Mouse (Mus musculus) ES-Bruce4 (cell line): Measurements from ENCODE around the gene Six2. TPM values are rescaled to one million over a fixed set of nuclear protein-coding genes. Genes with fewer than 3 reads are reported as not detected.

Experiments used
- H3K27ac ChIP-seq: 2 replicates; pipeline ENCODE4 v1.5.1; 2012; ENCODE audit warnings: low read length, inconsistent platforms; ENCODE audit not compliant: insufficient read depth
- H3K27me3 ChIP-seq: 2 replicates; pipeline ENCODE4 v1.6.1; 2012; ENCODE audit warnings: mild to moderate bottlenecking, low read length, inconsistent platforms; ENCODE audit not compliant: control insufficient read depth, poor library complexity, insufficient read depth, severe bottlenecking
- H3K36me3 ChIP-seq: 2 replicates; pipeline ENCODE4 v1.6.1; 2012; ENCODE audit warnings: inconsistent platforms, mild to moderate bottlenecking, low read length, moderate library complexity; ENCODE audit not compliant: control insufficient read depth, poor library complexity, insufficient read depth, severe bottlenecking
- H3K4me1 ChIP-seq: one replicate; pipeline ENCODE4 v1.8.1; 2011; ENCODE audit warnings: low read length; ENCODE audit not compliant: control insufficient read depth, insufficient read depth
- H3K4me3 ChIP-seq: 2 replicates; pipeline ENCODE4 v1.5.1; 2011; ENCODE audit warnings: low read depth, mild to moderate bottlenecking, low read length
- H3K9ac ChIP-seq: 2 replicates; pipeline ENCODE4 v1.6.1; 2012; ENCODE audit warnings: low read depth, mild to moderate bottlenecking, inconsistent platforms; ENCODE audit not compliant: poor library complexity, severe bottlenecking
- H3K9me3 ChIP-seq: replicated peaks from 2 replicates; pipeline ENCODE4 v1.6.1; 2012; ENCODE audit warnings: mild to moderate bottlenecking, low read length, inconsistent platforms; ENCODE audit not compliant: control insufficient read depth, poor library complexity, insufficient read depth, severe bottlenecking
- CTCF ChIP-seq: IDR thresholded peaks from one replicate; pipeline ENCODE4 v1.8.1; 2011; ENCODE audit warnings: low read depth, low read length
- EP300 ChIP-seq: IDR thresholded peaks from 2 replicates; pipeline ENCODE4 v1.6.1; 2011; ENCODE audit warnings: low read depth, low read length; ENCODE audit not compliant: insufficient read depth
- POLR2A ChIP-seq: IDR thresholded peaks from one replicate; pipeline ENCODE4 v1.8.1; 2011; ENCODE audit warnings: low read length; ENCODE audit not compliant: insufficient read depth
- polyA plus RNA-seq: library from polyadenylated mRNA; stranded (reverse); fragments of >200 nt; gene quantifications from 2 replicates; pipeline ENCODE4 v1.2.4, GENCODE M21; 2011; ENCODE audit warnings: low read depth; ENCODE audit not compliant: missing spikeins, insufficient read depth, insufficient read length

Six2 gene
- polyA plus RNA-seq, 1 experiment, result 0.46 TPM

DNA sequence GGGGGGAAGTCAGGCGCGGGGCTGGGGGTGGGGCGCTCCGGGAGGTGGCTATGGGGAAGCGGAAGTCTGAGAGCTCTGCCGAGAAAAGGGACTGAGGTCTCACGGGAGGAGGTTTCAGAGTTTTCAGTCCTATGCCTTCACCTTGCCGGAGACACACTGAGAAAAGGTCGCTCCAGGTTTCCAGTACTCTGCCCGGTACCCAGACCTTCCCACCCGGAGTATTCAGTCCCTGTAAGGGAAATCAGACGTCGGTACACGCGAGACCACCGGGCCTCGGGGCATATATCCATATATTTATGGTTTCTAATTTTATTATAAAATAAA is 4.1 kb downstream of the Six2 start:
- no peaks in the 10 kb centered on the region for H3K4me1 ChIP-seq
- TF ChIP-seq CTCF, result no peak
- no peak for TF ChIP-seq EP300
- no peak for TF ChIP-seq POLR2A
- H3K27me3 ChIP-seq, result peaks cover 55% of the 10 kb centered on the region
- no peaks in the 10 kb centered on the region for H3K36me3 ChIP-seq
- H3K9me3 ChIP-seq, result no peaks in the 10 kb centered on the region
- no peak overlapping the region for H3K9ac ChIP-seq
- H3K27ac ChIP-seq, result no peak overlapping the region
- H3K4me3 ChIP-seq, result no peak overlapping the region

DNA sequence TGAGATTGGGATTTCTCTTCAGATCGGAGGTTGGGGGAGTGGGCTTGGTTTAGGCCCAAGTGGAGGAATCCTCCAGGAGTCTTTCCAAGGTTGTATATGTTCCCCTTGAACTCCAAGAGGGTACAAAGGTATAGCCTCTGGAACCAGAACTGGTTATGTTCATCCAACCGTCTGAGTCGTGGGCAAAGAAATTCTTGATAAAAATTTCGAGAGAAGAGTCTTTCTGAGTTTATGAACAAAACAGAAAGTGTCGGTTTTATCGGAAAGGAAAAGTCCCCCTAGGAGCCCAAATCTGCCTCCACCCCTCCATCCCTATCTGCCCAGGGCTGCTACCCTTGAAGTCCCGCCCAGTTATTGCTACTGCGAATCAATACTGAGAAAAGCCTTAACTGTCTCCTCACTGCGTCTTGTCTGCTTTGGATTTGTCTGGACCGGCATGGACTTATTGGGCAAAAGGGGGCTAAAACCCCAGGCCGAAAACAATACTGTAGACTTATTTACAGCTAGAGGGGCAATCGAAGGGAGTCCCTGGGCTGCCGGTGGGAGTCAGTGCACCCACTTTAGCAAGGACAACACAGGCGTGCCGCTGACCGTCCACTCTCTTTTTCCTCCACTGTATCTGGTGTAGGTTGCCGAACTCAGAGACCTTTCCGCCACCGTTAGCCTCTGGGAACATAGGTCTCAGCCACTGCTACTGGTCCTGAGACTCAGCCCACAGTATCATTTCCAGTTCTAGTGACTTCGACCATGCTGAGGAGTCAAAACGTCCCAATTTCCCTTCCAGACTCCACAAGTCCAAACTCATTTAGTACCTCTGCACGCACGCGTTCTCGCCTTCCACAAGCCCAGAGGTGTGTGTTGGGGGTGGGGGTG is 4.7 kb downstream of the Six2 start:
- no peak overlapping the region for H3K27ac ChIP-seq
- no peaks in the 10 kb centered on the region for H3K4me1 ChIP-seq
- no peaks in the 10 kb centered on the region for H3K36me3 ChIP-seq
- no peak overlapping the region for H3K4me3 ChIP-seq
- no peaks in the 10 kb centered on the region for H3K9me3 ChIP-seq
- TF ChIP-seq CTCF (no peak), EP300 (no peak), POLR2A (no peak)
- H3K27me3 ChIP-seq, result peaks cover 49% of the 10 kb centered on the region
- no peak overlapping the region for H3K9ac ChIP-seq

DNA sequence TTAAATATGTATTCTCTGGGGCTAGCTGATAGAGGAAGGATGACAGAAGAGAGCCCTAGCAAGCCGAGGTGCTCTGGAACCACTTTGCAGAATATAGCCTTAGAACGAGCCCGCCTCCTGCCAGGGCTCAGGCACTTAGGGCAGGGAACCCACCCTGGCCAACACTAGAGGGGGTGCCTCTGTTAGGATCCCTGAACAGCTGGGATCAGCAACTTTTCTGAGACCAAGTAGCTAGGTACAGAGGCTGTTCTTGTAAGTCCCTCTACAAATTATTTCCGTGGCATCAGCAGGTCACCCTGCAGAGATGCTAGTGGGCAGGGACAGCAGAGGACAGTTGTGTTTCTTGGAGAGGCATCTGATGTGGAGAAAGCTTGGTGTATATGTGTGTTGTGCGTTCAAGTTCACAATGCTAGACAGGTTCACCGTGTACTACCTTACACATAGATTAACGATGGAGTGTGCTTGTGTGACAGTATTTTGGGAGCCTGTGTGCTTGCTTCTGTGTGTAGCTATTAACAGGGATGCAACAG is 5.8 kb downstream of the Six2 start:
- Histone ChIP-seq H3K36me3 (no peaks in the 10 kb centered on the region), H3K9me3 (no peaks in the 10 kb centered on the region), H3K27me3 (peaks cover 41% of the 10 kb centered on the region), H3K27ac (no peak overlapping the region), H3K4me3 (no peak overlapping the region), H3K9ac (no peak overlapping the region), H3K4me1 (no peaks in the 10 kb centered on the region)
- TF ChIP-seq POLR2A, result no peak
- TF ChIP-seq EP300, result no peak
- TF ChIP-seq CTCF, result no peak

DNA sequence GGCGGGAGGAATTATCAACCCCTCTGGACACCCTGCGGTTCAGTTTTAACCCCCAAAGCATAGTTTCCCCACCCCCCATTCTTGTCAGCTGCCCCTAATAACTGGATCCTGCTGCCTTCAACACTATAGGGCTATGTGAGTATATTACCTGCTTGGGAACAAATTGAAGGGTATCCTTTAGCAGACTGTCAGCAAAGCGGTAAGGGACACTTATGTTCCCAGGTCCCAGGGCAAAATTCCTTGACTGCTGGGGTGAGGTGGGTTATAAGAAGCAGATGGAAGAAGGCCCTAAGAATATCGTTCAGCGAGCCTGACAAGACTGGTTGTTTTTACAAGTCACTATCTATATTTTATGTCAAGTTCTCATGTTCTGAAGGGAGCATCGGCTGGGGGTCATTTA is 6.3 kb downstream of the Six2 start:
- peaks cover 36% of the 10 kb centered on the region for H3K27me3 ChIP-seq
- no peaks in the 10 kb centered on the region for H3K4me1 ChIP-seq
- H3K4me3 ChIP-seq, result no peak overlapping the region
- H3K9me3 ChIP-seq, result no peaks in the 10 kb centered on the region
- H3K36me3 ChIP-seq, result no peaks in the 10 kb centered on the region
- TF ChIP-seq CTCF, result no peak
- no peak for TF ChIP-seq POLR2A
- no peak for TF ChIP-seq EP300
- H3K27ac ChIP-seq, result no peak overlapping the region
- H3K9ac ChIP-seq, result no peak overlapping the region

DNA sequence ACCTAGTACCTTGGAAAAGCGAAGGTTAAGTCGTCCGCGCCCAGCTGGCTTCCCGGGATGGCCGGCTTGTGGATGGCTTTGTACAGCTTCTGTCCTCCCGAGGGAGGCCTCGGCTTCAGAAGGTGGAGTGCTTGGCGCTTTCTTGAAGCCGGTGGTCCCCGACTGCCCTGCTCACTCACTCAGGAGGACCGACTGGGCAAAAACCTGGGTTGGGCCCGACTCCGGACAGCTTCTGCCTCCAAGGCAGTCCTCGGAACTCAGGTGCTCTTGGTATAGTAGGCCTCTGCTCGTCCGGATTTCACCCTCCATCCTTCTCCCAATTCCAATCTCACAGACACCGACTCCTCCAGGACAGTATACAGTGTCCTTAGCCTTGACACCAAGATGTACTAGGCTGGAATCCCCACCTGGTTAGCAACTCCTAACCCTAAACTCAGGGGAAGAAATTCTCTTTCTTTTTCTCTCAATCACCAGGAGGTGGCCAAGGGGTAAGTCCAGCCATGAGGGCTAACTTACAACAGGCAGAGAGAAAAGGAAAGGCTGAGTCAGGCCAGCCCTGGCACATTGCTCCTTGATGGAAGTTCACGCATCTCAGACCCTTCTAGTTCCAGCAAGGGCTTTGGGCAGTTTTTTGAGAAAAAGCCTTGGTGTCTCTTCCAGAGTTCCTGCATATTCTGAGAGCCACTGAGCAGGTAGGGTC is 7.1 kb downstream of the Six2 start:
- Histone ChIP-seq H3K9me3 (no peaks in the 10 kb centered on the region), H3K9ac (no peak overlapping the region), H3K36me3 (no peaks in the 10 kb centered on the region), H3K27ac (no peak overlapping the region), H3K4me1 (no peaks in the 10 kb centered on the region), H3K4me3 (no peak overlapping the region), H3K27me3 (peaks cover 28% of the 10 kb centered on the region)
- TF ChIP-seq EP300 (no peak), POLR2A (no peak), CTCF (no peak)
